Mouse (Mus musculus) NIH3T3 (cell line): ENCODE measurements at regions not wholly inside any gene's neighbourhood (a gene's known extent, or its start where the extent isn't known, plus 50 kb on each side); places are given as distances from the start of the nearest gene placed in this dataset.

Experiments used
- DNase-seq: peaks from one replicate; pipeline ENCODE4 v3.0.0-alpha.2; 2012; ENCODE audit warnings: low read depth

DNA sequence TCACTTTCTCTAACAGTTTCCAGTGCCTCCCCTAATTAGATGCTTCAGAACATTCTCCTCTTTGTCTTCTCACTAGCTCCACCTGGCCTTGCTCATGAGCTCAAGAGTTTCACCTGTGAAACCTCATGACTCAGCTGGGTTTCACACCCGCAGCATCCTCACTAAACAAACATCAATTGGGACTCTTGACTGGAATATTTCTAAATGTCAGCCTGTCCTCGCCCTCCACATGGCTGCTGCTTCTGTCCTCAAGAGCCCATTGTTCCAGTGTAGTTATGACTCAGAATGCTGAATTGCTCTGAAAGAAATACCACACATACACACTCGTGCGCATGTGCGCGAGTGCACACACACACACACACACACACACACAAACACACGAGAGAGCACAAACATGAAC is 407.2 kb downstream of the Prss52 start:
- DNase-seq = no peak

- peak; percentile 4 for DNase-seq
Measured at GRCm38 (mm10) chr14:64512726-64513125, 408.6 kb downstream of the Prss52 start.

DNA sequence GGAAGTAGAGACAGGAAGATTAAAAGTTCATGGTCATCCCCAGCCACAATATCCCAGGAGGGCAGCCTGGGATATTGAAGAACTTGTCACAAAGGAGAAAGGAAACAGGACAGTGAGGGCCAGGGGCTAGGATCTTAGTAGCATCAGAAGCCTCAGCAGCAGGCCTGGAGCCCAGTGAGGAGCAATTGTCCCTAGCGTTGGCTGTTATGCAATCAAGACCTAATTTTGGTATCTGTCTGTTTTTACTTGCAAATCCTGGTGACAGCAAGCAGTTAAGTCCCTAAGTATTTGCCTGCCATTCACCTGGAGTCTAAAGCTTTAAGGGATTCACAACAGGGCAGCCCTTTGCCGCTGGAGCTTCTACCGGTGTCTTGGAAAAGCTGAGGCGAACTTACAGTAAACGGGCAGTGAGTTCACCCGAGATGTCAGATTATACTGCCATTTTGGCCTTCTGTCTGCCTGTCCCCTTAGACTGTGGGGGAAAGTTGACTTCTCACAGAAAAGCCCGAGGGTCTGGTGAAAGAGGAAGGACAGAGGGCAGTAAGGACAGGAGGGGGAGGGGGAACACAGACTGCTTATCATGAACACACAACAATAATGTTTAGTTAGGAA is 413.6 kb downstream of the Prss52 start:
- no peak for DNase-seq

GRCm38 (mm10) chr14:64524641-64525040 is 420.6 kb downstream of the Prss52 start:
- no peak for DNase-seq

- DNase-seq = no peak
Measured at GRCm38 (mm10) chr14:64525302-64526078, 421.4 kb downstream of the Prss52 start.

- no peak for DNase-seq
Measured at GRCm38 (mm10) chr14:64530541-64530940, 426.5 kb downstream of the Prss52 start.

GRCm38 (mm10) chr14:64531221-64531949 is 427.3 kb downstream of the Prss52 start:
- no peak for DNase-seq

- DNase-seq = no peak
Measured at GRCm38 (mm10) chr14:64532351-64532750, 428.3 kb downstream of the Prss52 start.

- no peak for DNase-seq
Measured at GRCm38 (mm10) chr14:64533591-64534151, 429.6 kb downstream of the Prss52 start.

DNA sequence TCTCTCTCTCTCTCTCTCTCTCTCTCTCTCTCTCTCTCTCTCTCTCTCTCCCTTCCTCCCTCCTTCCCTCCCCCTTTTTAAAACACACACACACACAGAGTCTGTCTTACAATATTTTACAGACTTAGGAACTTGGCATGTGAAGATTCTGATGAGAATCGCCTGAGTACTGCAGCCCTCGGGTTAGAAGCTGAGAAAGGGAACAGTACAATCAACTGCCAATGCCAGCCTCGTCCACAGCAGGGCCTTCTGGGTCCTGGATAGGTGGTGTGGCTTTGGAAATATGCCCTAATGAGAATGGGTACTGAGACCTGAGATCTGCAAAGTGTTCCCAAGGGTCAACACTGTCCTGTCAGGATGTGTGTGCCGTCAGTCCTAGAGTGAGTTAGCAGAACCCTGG is 430.1 kb downstream of the Prss52 start:
- no peak for DNase-seq

DNA sequence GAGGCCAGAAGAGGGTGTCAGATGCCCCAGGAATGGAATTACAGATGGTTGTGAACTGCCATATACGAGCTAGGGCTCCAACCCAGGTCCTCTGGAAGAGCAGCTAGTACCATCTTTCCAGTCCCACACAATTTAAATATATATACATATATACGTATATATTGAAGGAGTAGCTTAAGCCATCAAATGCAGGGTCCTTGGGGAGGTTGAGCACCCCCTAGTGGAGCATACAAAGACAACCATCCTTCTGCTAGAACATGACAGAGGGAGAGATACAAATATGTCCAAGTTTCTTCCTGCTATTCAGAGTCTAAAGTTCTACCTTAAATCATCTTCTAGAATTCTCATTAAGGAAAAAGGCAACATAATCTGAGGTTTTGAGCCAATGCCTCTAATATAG is 435.4 kb downstream of the Prss52 start:
- DNase-seq = peak; percentile 22

GRCm38 (mm10) chr14:64545056-64545455 is 441.0 kb downstream of the Prss52 start:
- no peak for DNase-seq

DNA sequence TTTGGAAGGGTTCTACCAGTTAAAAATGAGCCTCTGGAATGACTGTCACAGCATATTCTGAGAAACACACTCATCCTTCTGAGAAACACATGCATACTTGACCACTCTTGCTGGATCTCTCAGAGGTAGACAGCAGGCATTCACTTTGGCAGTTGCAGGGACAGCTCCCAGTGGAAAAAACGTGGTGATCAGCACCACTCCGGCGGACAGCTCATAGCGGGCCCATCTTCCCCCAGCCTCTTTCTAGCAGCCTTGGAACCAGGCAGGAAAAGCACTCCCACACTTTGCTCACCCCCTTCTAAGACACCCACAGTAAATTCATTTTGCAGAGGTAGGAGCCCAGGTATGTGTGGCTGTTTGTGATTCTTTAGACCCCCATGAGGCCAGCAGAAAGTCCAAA is 442.7 kb downstream of the Prss52 start:
- DNase-seq = peak; percentile 75

DNA sequence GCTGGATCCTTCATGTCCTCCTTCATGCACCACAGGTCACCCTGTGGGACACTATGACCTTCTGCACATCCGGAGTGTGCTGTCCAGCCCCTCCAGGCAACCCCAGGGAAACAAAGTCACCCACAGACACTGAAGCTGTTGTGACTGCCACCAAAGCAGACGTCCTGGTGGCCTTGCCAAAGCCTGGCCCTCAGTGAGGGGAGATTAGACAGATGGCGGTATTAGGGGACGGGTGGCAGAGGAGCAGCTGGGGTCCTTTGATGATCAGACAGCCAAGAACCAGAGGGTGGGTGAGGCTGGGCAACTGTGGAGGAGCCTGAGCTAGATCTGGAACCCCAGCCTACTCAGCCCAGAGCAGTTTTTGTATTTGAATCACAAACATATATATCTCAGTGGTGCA is 448.9 kb downstream of the Prss52 start:
- DNase-seq = no peak

- no peak for DNase-seq
Measured at GRCm38 (mm10) chr14:64556042-64556441, 452.0 kb downstream of the Prss52 start.

GRCm38 (mm10) chr14:64557453-64557852 is 453.4 kb downstream of the Prss52 start:
- no peak for DNase-seq

- DNase-seq = peak; percentile 71
Measured at GRCm38 (mm10) chr14:64568689-64569088, 464.6 kb downstream of the Prss52 start.

DNA sequence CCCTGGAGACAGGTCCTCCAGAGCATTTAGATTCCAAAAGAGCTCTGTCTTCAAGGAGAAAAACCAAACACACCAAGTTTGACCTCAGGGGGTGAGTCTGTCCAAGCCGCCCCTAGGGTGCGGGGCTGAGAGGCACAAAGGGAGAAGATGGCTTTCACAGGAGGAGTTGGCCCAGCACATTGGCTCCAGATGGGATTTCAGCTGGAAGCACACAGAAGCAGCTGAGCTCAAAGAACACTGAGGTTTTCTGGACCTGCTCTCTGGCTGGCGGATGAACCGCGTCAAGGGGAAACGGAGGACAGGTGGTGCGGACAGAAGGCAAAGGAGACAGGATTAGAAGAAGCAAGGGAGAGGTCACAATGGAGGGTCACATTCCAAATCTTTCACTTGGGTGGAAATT is 466.9 kb downstream of the Prss52 start:
- DNase-seq = no peak

DNA sequence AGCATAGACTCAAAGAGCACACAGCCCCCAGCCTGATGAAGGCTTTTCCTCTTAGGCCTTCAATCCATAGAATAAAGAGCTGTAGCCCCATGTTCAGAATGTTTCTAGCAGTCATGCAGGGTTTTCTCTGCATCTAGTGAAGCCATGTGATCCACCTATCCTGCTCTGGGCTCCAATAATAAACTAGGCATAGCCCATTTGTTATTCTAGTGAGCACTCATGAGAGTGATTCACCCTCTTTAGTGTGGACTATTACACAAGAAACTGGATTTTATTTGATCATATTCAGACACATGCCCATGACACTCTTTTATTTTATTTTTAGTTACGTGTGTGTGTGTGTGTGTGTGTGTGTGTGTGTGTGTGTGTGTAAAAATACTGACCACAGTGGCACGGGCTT is 468.7 kb downstream of the Prss52 start:
- DNase-seq = peak; percentile 82

DNA sequence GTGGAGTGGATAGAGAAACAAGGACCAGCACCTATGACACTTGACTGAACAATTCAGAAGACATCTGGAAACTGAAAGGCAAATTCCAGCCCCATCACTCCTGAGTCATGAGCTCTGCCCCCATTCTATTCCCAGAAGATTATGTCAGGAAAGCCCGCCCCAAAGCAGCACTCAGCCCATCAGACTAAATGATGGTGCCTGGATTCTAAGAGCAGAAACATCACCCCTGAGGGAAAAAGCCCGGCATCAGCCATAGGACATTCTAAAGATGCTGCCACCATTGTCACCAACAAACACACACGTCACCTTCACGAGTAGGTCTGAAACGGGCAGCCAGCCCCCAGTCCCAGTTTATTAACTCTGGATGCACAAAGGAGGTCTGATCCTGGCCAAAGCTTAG is 469.7 kb downstream of the Prss52 start:
- DNase-seq = peak; percentile 78

GRCm38 (mm10) chr14:64574277-64574676 is 470.2 kb downstream of the Prss52 start:
- DNase-seq = peak; percentile 54

- peak; percentile 28 for DNase-seq
Measured at GRCm38 (mm10) chr14:64574773-64575172, 470.7 kb downstream of the Prss52 start.

DNA sequence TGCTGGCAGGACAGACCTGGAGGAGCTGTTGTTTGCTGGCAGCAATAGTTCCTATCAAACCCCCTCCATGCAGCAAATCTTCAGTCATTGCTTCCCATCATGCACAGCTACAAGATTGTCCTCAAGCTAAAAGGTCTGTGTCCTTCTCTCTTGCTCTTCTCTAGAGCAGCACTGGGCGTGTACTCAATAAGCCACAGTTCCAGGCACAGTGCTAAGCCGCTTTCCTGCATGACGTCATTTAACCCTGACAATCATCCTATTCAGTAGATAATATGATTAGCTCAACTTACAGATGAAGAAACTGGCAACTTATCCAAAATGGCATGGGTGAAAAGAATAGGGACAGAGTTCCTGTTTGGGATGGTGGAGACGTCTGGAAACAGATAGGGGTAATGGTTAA is 471.9 kb downstream of the Prss52 start:
- no peak for DNase-seq
